Mouse (Mus musculus) cerebellum, adult 2 months (tissue): ENCODE data around the gene Kif3c. TPM values are rescaled to one million over a fixed set of nuclear protein-coding genes. Genes with fewer than 3 reads are reported as not detected.

Experiments used
- DNase-seq, 2 experiments: peaks; one replicate each; pipeline ENCODE4 v3.0.0; 2021
- H3K27ac ChIP-seq: fragments of 200-500 bp; 2 replicates; pipeline ENCODE4 v1.5.1; 2012; ENCODE audit warnings: low read length, control low read depth, inconsistent platforms; ENCODE audit not compliant: insufficient read depth
- H3K27me3 ChIP-seq: fragments of 200-500 bp; 2 replicates; pipeline ENCODE4 v1.6.1; 2012; ENCODE audit warnings: inconsistent platforms, mild to moderate bottlenecking, low read length, moderate library complexity; ENCODE audit not compliant: control insufficient read depth, insufficient read depth
- H3K4me1 ChIP-seq: fragments of 200-500 bp; 2 replicates; pipeline ENCODE4 v1.6.1; 2011; ENCODE audit warnings: low read length; ENCODE audit not compliant: control insufficient read depth, insufficient read depth
- H3K4me3 ChIP-seq: fragments of 200-500 bp; replicated peaks from 2 replicates; pipeline ENCODE3; 2011; ENCODE audit warnings: mild to moderate bottlenecking, low read depth, low read length, control low read depth; ENCODE audit not compliant: insufficient read depth
- CTCF ChIP-seq: fragments of 200-500 bp; IDR thresholded peaks from 2 replicates; pipeline ENCODE4 v1.5.1; 2011; ENCODE audit warnings: low read depth, mild to moderate bottlenecking, control low read depth, low read length, moderate library complexity, borderline replicate concordance; ENCODE audit not compliant: insufficient read depth
- POLR2A ChIP-seq: fragments of 200-500 bp; IDR thresholded peaks from 2 replicates; pipeline ENCODE4 v1.6.1; 2011; ENCODE audit warnings: low read length, control low read depth, borderline replicate concordance; ENCODE audit not compliant: insufficient read depth
- WGBS: fragments of 180-500 bp; shearing (Covaris S2); methylation state at CpG from one replicate; pipeline ENCODE4 v1.1.7; 2018; 5-methylcytosine and 5-hydroxymethylcytosine counted together
- polyA plus RNA-seq: library from polyadenylated mRNA; depleted of rRNA; stranded (reverse); fragments of >200 nt; gene quantifications from 2 replicates; pipeline ENCODE4 v1.2.3, GENCODE M21; 2012

Kif3c gene
- polyA plus RNA-seq, 1 experiment: 118 TPM

DNA sequence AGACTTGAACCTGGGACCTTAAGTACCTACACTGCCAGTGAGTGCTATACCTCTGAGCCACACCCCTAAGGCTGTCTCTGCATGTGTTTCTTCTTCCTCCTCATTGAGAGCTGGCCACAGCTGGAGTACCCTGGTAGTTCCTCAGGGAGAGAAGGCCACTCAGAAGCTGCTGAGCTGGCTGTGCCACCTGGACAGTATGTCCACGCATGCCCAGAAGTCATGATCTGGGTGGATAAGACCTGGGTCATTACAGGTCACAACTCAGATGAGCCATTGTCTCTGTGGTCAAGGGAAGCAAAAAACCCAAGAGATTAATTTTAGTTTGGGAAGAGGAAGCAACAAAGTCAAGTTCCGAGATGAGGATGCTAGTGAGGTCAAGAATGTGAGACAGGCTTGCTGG lies 20.8 kb upstream of the Kif3c start:
- DNase-seq: no peak
- TF ChIP-seq POLR2A: no peak
- no peak for TF ChIP-seq CTCF
- Histone ChIP-seq H3K27ac (no peak overlapping the region), H3K4me3 (no peak overlapping the region), H3K27me3 (no peaks in the 10 kb centered on the region; the same call in 1 of the 2 replicates), H3K4me1 (no peaks in the 10 kb centered on the region)
- 83% methylated on average over 2 of the region's 2 CpGs for WGBS

DNA sequence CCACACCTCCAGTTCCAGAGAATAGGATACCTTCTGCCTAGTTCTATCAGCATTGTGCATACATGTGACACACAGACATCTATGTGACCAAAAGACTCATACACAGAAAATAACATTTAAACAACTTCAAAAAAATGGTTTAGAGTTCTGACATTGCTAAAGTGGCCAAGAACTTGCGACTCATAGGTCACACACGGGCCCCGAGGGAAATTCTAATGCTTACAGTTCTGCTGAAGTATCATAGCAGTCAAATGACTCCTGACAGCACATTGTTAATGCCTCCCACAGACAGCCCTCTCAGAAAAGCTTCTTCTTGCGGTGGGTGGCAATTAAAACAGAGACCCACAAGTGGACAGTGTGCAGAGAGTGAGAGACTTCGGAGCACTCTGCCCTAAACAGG lies 19.9 kb upstream of the Kif3c start:
- H3K27ac ChIP-seq: no peak overlapping the region
- no peak overlapping the region for H3K4me3 ChIP-seq
- no peaks in the 10 kb centered on the region; the same call in 1 of the 2 replicates for H3K27me3 ChIP-seq
- WGBS: 79% methylated on average over 5 of the region's 5 CpGs
- DNase-seq: no peak
- TF ChIP-seq CTCF (no peak), POLR2A (no peak)
- no peaks in the 10 kb centered on the region for H3K4me1 ChIP-seq

DNA sequence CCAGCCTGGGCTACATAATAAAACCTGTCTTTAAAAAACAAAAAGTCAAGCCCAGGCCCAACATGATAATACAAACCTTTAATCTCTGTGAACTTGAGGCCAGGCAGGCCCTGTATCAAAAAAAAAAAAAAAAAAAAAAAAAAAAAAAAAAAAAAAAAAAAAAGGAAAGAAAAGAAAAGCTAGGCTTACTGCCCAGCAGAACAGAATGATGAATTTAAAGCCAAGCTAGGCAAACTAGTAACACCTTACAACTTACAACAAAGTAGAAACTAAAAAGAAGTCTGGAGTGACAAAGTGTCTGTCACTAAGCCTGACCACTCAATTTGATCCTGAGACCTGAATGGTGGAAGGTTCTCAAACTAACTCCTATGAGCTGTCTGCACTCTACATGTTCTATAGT lies 17.2 kb upstream of the Kif3c start:
- H3K4me1 ChIP-seq: no peaks in the 10 kb centered on the region
- no peaks in the 10 kb centered on the region; the same call in 1 of the 2 replicates for H3K27me3 ChIP-seq
- no peak overlapping the region for H3K4me3 ChIP-seq
- H3K27ac ChIP-seq: no peak overlapping the region
- DNase-seq: no peak
- TF ChIP-seq POLR2A (no peak), CTCF (no peak)

DNA sequence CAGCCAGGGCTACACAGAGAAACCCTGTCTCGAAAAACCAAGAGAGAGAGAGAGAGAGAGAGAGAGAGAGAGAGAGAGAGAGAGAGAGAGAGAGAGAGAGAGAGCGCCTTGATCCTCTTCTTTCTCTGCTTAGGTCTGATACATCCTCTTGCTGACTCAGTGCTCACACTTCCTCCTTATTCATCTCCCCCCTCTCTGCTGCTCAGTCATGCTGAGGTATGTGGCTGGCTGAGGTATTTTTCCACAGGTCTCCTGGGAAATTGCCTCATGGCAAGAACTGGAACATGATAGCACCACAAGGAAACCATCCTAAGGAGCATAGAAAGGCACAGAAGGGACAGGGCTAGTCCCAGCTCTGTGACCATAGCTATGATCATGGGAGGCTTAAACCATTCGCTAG lies 15.5 kb upstream of the Kif3c start:
- Histone ChIP-seq H3K27ac (no peak overlapping the region), H3K4me3 (no peak overlapping the region), H3K27me3 (no peaks in the 10 kb centered on the region; the same call in 1 of the 2 replicates), H3K4me1 (no peaks in the 10 kb centered on the region)
- no peak for TF ChIP-seq POLR2A
- TF ChIP-seq CTCF: no peak
- DNase-seq: no peak
- 79% methylated on average over 3 of the region's 3 CpGs for WGBS

DNA sequence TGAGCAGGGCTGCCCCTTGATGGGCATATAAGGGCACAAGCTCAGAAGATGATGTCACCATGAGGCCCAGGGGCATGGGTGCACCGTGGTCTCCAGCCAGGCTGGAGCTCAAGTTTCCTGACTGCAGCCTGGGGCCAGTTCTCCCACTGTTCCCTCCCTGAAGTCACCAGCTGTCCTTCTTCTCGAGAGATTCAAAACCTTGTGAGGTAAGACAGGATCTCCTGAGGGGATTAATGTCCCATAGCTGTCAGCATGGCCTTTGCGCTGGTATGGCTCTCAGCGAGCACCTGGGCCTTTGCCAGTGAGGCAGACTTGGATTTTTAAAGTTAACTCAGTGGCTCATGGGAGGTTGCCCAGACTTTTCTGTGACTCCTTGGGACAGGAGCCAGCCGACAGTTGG lies 14.8 kb upstream of the Kif3c start:
- TF ChIP-seq CTCF (no peak), POLR2A (no peak)
- Histone ChIP-seq H3K4me3 (no peak overlapping the region), H3K27ac (no peak overlapping the region), H3K27me3 (no peaks in the 10 kb centered on the region; the same call in 1 of the 2 replicates), H3K4me1 (no peaks in the 10 kb centered on the region)
- DNase-seq: no peak
- 12% methylated on average over 5 of the region's 5 CpGs for WGBS

DNA sequence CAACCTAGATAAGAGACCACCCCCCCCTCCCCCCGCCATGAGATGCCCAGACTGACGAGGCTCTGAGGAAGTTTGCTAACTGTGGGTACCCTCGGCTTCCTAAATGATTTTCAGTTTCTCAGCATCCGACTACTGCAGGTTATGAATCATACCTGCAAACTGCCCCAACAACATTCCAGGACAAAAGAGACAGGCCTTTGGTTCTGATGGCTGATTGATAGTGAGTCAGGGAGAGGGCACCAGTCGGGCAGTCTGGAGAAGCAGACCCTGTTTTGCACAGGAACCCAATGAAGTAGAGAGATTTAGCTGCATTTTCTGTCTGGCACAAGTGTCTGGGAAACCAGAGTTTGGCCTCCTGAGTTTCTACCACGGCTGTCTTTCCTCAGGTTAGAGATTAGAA lies 12.7 kb upstream of the Kif3c start:
- Histone ChIP-seq H3K27ac (no peak overlapping the region), H3K27me3 (no peaks in the 10 kb centered on the region; the same call in 1 of the 2 replicates), H3K4me3 (no peak overlapping the region), H3K4me1 (no peaks in the 10 kb centered on the region)
- 86% methylated on average over 6 of the region's 6 CpGs for WGBS
- no peak for DNase-seq
- TF ChIP-seq CTCF (no peak), POLR2A (no peak)

DNA sequence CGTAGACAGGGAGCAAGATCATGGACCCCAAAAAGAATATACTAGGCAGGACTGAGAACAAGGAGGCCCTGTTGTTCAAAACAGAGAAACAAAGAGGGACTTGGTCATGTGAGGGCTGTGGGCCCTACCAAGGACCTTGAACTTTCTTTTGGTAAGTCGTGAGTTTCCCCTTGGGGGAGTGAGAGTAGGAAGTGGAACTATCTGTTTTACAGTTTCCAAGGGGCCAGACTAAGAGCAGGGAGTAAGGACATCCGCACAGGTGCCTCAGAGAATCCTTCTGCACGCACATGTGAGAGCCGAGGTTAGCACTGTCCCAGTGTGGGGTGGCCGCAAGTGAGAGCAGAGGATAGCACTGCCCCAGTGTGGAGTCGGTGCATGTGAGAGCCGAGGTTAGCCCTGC lies 9.9 kb upstream of the Kif3c start:
- no peaks in the 10 kb centered on the region for H3K27me3 ChIP-seq
- no peak for DNase-seq
- no peak overlapping the region for H3K4me3 ChIP-seq
- no peak overlapping the region for H3K27ac ChIP-seq
- TF ChIP-seq POLR2A (no peak), CTCF (no peak)
- H3K4me1 ChIP-seq: no peaks in the 10 kb centered on the region
- WGBS: 76% methylated on average over 8 of the region's 8 CpGs

DNA sequence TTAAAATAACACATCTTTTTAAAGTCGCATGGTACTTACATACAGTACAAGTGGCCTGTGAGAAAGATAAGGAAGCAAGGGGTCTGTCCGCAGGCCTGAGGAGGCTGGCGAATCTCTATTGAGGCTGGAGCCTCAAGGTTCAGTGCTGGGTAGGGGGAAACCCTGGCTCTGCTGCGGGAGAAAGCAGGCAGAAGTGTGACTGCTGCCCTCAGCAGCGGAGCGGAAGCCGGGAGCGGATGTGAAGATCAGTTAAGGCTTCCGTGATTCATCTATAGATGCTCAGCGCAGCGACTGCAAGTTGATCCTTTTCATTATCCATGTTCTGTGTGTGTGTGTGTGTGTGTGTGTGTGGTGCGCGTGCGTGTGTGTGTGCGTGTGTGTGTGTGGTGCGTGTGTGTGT lies 8.1 kb upstream of the Kif3c start:
- Histone ChIP-seq H3K4me3 (no peak overlapping the region), H3K27me3 (no peaks in the 10 kb centered on the region), H3K27ac (no peak overlapping the region), H3K4me1 (no peaks in the 10 kb centered on the region)
- 73% methylated on average over 16 of the region's 16 CpGs for WGBS
- TF ChIP-seq POLR2A (no peak), CTCF (no peak)
- DNase-seq: no peak

DNA sequence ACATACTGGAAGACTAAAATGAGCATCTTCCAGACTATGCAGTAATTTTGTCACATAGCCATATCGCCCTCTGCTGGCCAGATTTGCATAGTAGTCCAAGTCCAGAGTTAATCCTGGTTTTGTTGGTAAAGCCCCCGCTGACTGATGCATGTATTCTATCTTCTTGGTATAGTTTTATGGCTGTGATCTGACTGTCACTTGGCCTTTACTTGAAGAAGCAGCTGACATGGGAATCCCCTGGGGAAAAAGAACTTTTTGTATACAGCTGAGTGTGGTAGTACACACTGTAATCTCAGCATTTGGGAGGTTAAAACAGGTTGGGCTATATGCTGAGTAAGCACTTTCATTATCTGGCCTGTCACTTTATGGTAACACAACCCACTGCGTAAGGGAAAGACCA lies 5.6 kb upstream of the Kif3c start:
- WGBS: 18% methylated on average over 3 of the region's 3 CpGs
- TF ChIP-seq POLR2A (no peak), CTCF (peak; percentile 39; the same call in 1 of the 2 replicates)

More for the DNA sequence above, 5.6 kb upstream of the Kif3c start:
- Histone ChIP-seq H3K27ac (no peak overlapping the region), H3K27me3 (no peaks in the 10 kb centered on the region), H3K4me1 (no peaks in the 10 kb centered on the region), H3K4me3 (no peak overlapping the region)
- DNase-seq: peak; percentile 60 to 74
